Mouse (Mus musculus) lung, adult 2 months (tissue): ENCODE measurements at regions not wholly inside any gene's neighbourhood (a gene's known extent, or its start where the extent isn't known, plus 50 kb on each side); places are given as distances from the start of the nearest gene placed in this dataset.

Experiments
- CTCF ChIP-seq: fragments of 200-500 bp; IDR thresholded peaks from 2 replicates; pipeline ENCODE4 v1.5.1; 2011; ENCODE audit warnings: mild to moderate bottlenecking, low read length, control low read depth; ENCODE audit not compliant: insufficient read depth
- POLR2A ChIP-seq: fragments of 200-500 bp; IDR thresholded peaks from 2 replicates; pipeline ENCODE4 v1.6.1; 2011; ENCODE audit warnings: low read depth, mild to moderate bottlenecking, control low read depth, low read length, borderline replicate concordance; ENCODE audit errors: extremely low read depth

DNA sequence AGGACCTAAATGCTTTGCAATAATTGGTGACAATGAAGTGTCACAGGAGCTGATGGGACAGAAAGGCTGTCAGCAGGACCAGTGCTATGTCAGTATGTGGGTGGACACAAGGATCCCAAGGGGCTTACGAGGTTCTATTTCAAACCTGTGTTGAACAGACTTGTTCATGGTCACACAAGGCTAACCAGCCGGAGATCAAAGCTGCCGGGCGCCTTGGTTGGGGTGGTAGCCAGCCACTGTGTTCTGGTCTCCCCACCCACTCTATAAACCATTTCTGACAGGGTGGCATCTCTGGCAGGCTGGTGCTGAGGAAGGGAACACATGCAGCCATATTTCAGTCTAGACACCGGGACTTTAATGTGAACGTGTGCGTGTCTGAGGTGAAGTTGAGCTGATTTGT, 245.9 kb downstream of the Ttc32 start:
- TF ChIP-seq POLR2A (no peak), CTCF (no peak)
